Mouse (Mus musculus) megakaryocyte, adult 5-6 weeks (primary cell): ENCODE results near the gene 3110040M04Rik. TPM values are rescaled to one million over a fixed set of nuclear protein-coding genes. Genes with fewer than 3 reads are reported as not detected.

Source experiments
- ATAC-seq: 2 replicates; pipeline ENCODE4 v1.8.0; 2016; ENCODE audit warnings: mild to moderate bottlenecking, inconsistent platforms; ENCODE audit not compliant: poor library complexity, severe bottlenecking
- total RNA-seq, 2 experiments: library from RNA; stranded (forward) in 1 of 2; stranded (reverse) in 1 of 2; fragments of 153-499, 151-499 nt in 1 of 2; fragments of 221-1000, 200-1000 nt in 1 of 2; gene quantifications; 2 replicates each; pipeline versions ENCODE4 v1.2.3 to v1.2.4; 2015 to 2017

The 3110040M04Rik gene
- total RNA-seq, 2 experiments from 2014 or later = 0.33 TPM; not detected in 1

GRCm38 (mm10) chr1:151232346-151232745 is 28.4 kb downstream of the 3110040M04Rik start:
- no peak for ATAC-seq

GRCm38 (mm10) chr1:151233756-151234155 is 29.8 kb downstream of the 3110040M04Rik start:
- no peak for ATAC-seq

- no peak for ATAC-seq
Observed at GRCm38 (mm10) chr1:151235574-151235973, 31.7 kb downstream of the 3110040M04Rik start.

DNA sequence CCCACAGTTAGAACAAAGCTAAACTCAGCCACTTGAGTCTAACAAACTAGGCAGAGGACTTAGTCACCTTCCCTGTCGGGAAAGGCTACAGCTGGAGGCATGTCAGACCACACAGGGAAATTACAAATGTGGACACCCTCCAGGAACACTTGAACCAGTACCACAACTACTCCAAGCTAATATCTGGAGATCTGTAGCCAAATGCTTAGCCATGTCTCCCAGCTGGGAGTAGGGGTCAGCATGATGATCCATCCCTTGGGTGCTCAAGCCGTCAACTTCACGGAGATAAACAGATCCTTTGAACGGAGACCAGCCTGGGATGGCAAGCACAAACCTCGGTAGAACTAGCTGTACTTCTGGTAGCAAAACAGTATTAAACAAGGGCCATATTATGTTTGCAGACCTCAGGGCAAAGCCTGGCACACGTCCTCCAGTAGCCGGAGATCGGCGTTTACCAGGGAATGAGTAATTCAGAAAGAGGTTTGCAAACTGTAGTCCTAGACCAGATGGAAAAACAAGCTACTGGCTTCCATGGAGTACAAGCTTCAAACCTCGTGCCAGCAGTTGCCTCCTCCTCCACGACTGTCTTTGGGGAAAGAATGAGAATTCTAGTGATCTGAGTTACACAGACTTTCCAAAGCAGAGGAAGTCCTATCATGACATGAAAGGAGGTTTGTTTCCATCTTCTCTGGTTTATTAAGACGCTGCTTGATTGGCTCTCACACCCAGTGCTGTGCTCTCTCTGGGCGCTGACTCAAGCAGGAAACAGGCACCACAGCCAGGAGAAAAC is 32.4 kb downstream of the 3110040M04Rik start:
- 0 out of 2 replicates have a peak, but pooled peaks have one; percentile 37 for ATAC-seq

DNA sequence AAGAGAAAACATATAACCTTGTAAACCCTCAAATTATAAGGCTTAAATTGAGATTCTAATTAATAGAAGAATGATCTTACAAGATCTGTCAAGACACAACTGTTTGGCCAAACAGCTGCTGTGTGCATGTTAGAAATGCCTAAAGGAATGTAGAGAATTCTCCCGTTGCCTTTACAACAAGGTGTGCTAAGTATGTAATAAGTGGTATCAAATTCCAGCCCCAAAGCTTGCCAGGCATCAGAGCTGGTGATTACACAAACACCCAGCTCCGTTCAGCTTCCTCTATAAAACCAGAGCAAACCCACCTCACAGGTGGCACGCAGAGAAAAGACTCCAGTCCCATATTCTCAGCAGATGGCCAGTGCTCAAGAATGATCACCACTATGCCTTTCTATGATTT is 33.9 kb downstream of the 3110040M04Rik start:
- ATAC-seq = no peak

DNA sequence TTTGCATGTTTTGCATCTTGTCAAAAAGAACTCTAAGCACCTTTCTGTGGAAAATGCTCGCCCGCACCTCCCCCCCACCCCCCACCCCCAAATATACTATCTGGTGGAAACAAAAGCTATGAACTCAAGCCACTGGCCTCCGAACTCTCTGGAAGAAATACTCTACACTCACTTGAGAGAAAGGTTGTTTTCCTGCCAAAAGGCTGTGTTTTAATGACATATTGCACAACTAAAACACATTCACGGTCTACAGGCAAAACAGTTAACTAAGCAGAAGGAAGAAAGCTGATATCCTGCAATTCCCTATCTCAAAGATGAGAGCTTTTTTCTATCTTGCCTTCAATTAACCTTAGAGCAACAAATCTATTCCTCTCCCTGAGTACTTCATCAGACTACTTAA is 39.4 kb downstream of the 3110040M04Rik start:
- no peak for ATAC-seq

GRCm38 (mm10) chr1:151244013-151244412 is 40.1 kb downstream of the 3110040M04Rik start:
- no peak for ATAC-seq

DNA sequence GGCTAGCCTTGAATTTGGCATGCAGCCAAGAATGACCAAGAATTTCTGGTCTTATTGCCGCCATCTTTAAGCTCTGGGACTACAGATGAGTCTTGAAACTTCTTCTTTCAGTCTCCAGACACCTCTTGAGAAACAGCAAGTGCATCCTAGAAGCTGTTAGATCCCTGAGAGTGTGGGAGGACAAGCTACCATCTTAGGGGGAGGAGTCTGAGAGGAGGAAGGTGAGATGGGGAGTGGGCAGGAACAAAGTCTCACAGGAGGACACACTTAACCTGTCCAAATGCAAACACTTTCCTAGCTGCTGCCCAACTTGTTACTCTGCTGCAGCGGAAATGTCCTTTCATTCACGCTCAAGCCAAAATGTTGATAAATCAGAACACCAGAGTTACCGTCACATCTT is 40.8 kb downstream of the 3110040M04Rik start:
- peak; percentile 63 for ATAC-seq

- ATAC-seq = peak; percentile 69
Observed at GRCm38 (mm10) chr1:151245165-151245564, 41.2 kb downstream of the 3110040M04Rik start.

DNA sequence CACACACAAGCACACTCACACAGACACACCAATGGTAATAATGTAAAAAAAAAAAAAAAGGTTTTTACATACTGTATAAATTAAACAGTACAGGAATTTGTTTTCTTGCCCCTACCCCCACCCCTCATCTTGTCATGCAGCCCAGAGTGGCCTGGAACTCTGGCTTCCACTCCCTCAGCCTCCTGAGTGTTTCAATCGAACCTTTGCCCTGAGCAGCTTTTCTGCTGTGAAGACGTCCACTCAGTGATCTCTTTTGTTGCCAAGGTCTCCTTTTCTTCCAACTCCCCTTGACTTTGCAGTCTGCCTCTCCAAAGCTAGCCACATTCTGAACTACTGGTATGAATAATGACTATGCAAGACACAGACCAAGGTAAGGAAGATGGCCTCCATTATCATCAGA is 41.9 kb downstream of the 3110040M04Rik start:
- ATAC-seq = no peak

- ATAC-seq = no peak
Observed at GRCm38 (mm10) chr1:151250109-151250508, 46.2 kb downstream of the 3110040M04Rik start.

DNA sequence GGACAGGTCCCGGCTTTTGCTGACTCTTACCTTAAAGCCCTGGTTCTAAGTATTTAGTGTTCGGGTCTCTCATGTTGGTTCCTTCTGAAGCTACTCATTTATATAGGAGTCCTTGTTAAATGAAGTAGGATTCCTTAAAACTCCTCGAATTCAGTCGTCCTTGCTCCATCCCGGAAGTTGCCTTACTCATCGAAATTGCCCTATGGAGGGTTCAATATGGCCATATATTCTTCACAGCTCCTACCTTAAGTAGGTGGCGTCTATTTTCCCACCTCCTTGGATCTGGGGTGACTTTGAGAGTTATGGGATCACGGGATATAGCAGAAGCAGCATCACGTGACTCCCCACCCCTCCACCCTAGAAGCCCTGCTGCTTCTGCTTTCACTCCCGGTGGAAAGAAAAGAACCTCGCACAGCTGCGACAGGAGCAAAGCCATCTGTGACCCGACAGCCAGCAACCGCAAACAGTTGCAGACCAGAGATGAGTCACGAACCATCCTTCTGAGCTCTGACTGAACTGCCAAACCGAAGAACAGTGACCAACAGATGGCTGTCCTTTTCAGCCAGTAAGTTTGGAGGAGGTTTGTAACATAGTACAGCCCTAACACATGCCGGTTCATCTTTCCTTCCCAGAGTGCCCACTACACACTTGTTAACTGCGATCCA is 46.7 kb downstream of the 3110040M04Rik start:
- ATAC-seq = peak; percentile 94

DNA sequence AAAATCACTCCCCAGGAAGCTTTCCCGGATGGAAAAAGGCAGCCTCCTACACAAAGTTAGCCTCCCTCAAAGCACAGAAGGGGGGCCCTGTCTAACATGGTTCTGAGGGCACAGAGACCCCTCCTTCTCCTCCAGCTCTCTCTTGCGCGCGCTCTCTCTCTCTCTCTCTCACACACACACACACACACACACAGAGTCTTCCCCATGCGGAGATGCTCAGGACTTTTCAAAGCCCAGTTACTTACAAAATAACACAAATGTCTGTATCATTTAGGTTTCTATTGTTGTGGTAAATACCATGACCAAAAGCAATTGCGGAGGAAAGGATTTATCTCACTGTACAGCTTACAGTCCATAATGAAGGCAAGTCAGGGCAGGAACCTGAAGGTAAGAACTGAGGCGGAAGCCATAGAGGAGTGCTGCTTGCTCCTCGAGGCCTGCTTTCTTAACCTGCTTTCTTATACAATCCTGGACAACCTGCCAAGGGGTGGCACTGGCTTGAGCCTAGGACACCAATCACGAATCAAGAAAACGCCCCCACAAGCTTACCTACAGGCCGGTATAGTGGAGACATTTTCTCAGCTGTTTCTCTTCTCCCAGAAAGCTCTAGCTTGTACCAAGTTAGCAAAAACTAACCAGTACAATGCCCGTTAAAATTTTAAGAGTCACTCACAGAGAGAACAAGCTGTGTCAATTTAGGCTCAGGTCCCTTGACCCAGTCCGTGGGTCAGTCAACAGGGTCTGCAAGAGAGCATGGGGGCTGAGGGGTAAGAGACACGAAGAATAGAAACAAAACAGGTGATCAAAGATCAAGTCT is 47.5 kb downstream of the 3110040M04Rik start:
- no peak; the same call in 1 of the 2 replicates for ATAC-seq

Other genes with a start within 250 kb of the 3110040M04Rik start
- gene Hmcn1, start 210.7 kb upstream of the 3110040M04Rik start, total RNA-seq (2015) = not detected in 2 replicates
- not detected in 2 replicates for gene Hmcn1, start 210.7 kb upstream of the 3110040M04Rik start, total RNA-seq (2017)
- 0.22 TPM in 1 of 2 replicates, not detected in the other for gene Gm47985, start 21.6 kb upstream of the 3110040M04Rik start, total RNA-seq (2015)
- gene Gm47985, start 21.6 kb upstream of the 3110040M04Rik start, total RNA-seq (2017) = not detected in 2 replicates
- 0.85 TPM in 1 of 2 replicates, not detected in the other for gene Gm8947, start 11.7 kb upstream of the 3110040M04Rik start, total RNA-seq (2015)
- 0.18 TPM in 1 of 2 replicates, not detected in the other for gene Gm8947, start 11.7 kb upstream of the 3110040M04Rik start, total RNA-seq (2017)
- not detected in 2 replicates for gene Gm47995, start 5.7 kb upstream of the 3110040M04Rik start, total RNA-seq (2015)
- gene Gm47995, start 5.7 kb upstream of the 3110040M04Rik start, total RNA-seq (2017) = 1.1 and 1.6 TPM in 2 replicates
- not detected in 2 replicates for gene Gm47996, start 6.0 kb downstream of the 3110040M04Rik start, total RNA-seq (2015)
- not detected in 2 replicates for gene Gm47996, start 6.0 kb downstream of the 3110040M04Rik start, total RNA-seq (2017)
- 108 and 109 TPM in 2 replicates for gene Ivns1abp, start 140.4 kb downstream of the 3110040M04Rik start, total RNA-seq (2015)
- 133 and 136 TPM in 2 replicates for gene Ivns1abp, start 140.4 kb downstream of the 3110040M04Rik start, total RNA-seq (2017)
- gene Swt1, start 224.3 kb downstream of the 3110040M04Rik start, total RNA-seq (2015) = 20.3 and 27.6 TPM in 2 replicates
- gene Swt1, start 224.3 kb downstream of the 3110040M04Rik start, total RNA-seq (2017) = 19.2 and 21.1 TPM in 2 replicates
- gene Trmt1l, start 224.4 kb downstream of the 3110040M04Rik start, total RNA-seq (2015) = 34.7 and 40.4 TPM in 2 replicates
- gene Trmt1l, start 224.4 kb downstream of the 3110040M04Rik start, total RNA-seq (2017) = 20.8 and 20.9 TPM in 2 replicates